ENCODE assay signal across 8 mouse cellular contexts in the genomic region with DNA sequence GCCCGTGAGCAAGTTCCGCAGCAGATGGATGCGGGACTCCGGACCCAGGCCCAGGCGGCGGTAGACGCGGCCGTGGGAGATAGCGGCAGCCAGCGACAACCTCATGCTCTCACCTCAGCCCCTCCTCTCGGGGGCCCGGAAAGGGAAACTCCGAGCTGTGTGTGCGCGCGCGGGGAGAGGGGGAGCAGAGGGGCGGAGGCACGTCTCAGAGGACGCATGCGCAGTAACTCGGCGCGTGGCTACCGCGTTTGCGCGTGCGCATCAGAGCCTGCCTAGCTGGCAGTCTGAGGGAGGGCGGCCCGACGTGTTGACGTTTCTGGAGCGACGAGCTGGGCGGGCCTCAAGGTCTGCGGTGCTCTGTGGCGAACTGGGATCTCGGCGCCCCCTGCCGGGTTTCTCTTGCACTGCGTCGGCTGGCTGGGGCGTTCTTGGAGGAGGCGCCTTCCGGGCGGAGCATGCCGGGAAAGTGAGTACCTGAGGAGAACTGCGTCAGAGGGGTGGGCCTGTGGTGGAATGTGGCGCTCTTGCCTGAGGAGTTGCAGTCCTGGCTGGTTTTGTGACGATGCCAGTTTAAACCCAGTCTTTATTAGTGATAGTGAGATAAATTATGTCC. TPM values are rescaled to one million over a fixed set of nuclear protein-coding genes. Genes with fewer than 3 reads are reported as not detected.
DNase-seq lines count a peak whose midpoint lies in the region; ATAC-seq and TF ChIP-seq lines count a peak whose summit lies in the region.

Gene Mrpl17, minus strand, starts transcription at position 223 of the 613 bp plus-strand sequence.

- TF ChIP-seq EP300 in ES-Bruce4 (IDR thresholded peaks at IDR 0.05; ENCODE audit: insufficient read depth, low read depth, low read length), result no peak
- TF ChIP-seq EP300 in liver, postnatal 0 days (IDR thresholded peaks at IDR 0.05; ENCODE audit: low read depth), result peak; percentile 53; the same call in 1 of the 2 replicates

- peak; percentile 60 for TF ChIP-seq POLR2A in ES-Bruce4 (IDR thresholded peaks at IDR 0.05; ENCODE audit: insufficient read depth, low read length)

- peak within 1 kb of the TSS; percentile 79 for H3K4me2 ChIP-seq in forebrain, embryonic 13.5 days
- peak within 1 kb of the TSS; percentile 92 for H3K4me2 ChIP-seq in liver, postnatal 0 days (ENCODE audit: low read depth, low read length)
- peak within 1 kb of the TSS; percentile 55 for H3K4me2 ChIP-seq in neural tube, embryonic 14.5 days (ENCODE audit: low read depth, low read length)

- no peaks in the 10 kb centered on the region for H3K4me1 ChIP-seq in ES-Bruce4 (ENCODE audit: control insufficient read depth, insufficient read depth, low read length)
- peaks cover 10% of the 10 kb centered on the region for H3K4me1 ChIP-seq in forebrain, embryonic 13.5 days
- H3K4me1 ChIP-seq in liver, postnatal 0 days (ENCODE audit: insufficient read depth), result peaks cover 20% of the 10 kb centered on the region
- H3K4me1 ChIP-seq in neural tube, embryonic 14.5 days (ENCODE audit: control insufficient read depth, insufficient read depth, low read length), result peaks cover 5% of the 10 kb centered on the region; the same call in 1 of the 2 replicates

- 0 out of 2 replicates have a peak within 1 kb of the TSS, but pooled peaks have one; percentile 8 for H3K27ac ChIP-seq in ES-Bruce4 (ENCODE audit: insufficient read depth, low read length)
- peak within 1 kb of the TSS; percentile 89 for H3K27ac ChIP-seq in forebrain, embryonic 13.5 days
- H3K27ac ChIP-seq in liver, postnatal 0 days (ENCODE audit: low read depth), result peak within 1 kb of the TSS; percentile 90
- H3K27ac ChIP-seq in neural tube, embryonic 14.5 days (ENCODE audit: low read depth, low read length), result peak within 1 kb of the TSS; percentile 91

- H3K36me3 ChIP-seq in ES-Bruce4 (ENCODE audit: control insufficient read depth, insufficient read depth, low read length, poor library complexity, severe bottlenecking), result peaks cover 15% of the 10 kb centered on the region
- peaks cover 27% of the 10 kb centered on the region for H3K36me3 ChIP-seq in forebrain, embryonic 13.5 days (ENCODE audit: poor library complexity, severe bottlenecking)
- peaks cover 8% of the 10 kb centered on the region for H3K36me3 ChIP-seq in liver, postnatal 0 days (replicated peaks; ENCODE audit: insufficient read depth, low read length)
- H3K36me3 ChIP-seq in neural tube, embryonic 14.5 days (ENCODE audit: control insufficient read depth, insufficient read depth, low read length), result no peaks in the 10 kb centered on the region; the same call in 1 of the 2 replicates

- WGBS in forebrain, embryonic 13.5 days, result under 1% methylated on average over 52 of the region's 52 CpGs
- WGBS in large intestine, adult 2 months, result under 1% methylated on average over 52 of the region's 52 CpGs
- WGBS in liver, postnatal 0 days (ENCODE audit: insufficient replicate concordance), result 0% methylated on average over 48 of the region's 52 CpGs
- under 1% methylated on average over 52 of the region's 52 CpGs for WGBS in neural tube, embryonic 14.5 days

- no peaks in the 10 kb centered on the region for H3K9me3 ChIP-seq in ES-Bruce4 (replicated peaks; ENCODE audit: control insufficient read depth, insufficient read depth, low read length, poor library complexity, severe bottlenecking)
- H3K9me3 ChIP-seq in forebrain, embryonic 13.5 days (replicated peaks), result 0 out of 2 replicates have a peak, but pooled peaks cover 4% of the 10 kb centered on the region
- no peaks in the 10 kb centered on the region for H3K9me3 ChIP-seq in liver, postnatal 0 days (ENCODE audit: low read length)
- no peaks in the 10 kb centered on the region for H3K9me3 ChIP-seq in neural tube, embryonic 14.5 days (ENCODE audit: control insufficient read depth, low read length)

- intact Hi-C loops in heart, postnatal 10 days (cut with DNase I), result loop anchor here (2.0 to 10.0 kb wide), 4 partner anchors 74 to 416 kb away; partner anchors contain the start of genes Arfip2, Gm45799, Ilk and Rrp8

- DNase-seq in heart, postnatal 10 days, result peak; percentile 100
- peak; percentile 97 for DNase-seq in large intestine, adult 2 months (ENCODE audit: low read depth, low spot score)
- DNase-seq in liver, postnatal 0 days, result peak; percentile 100
- DNase-seq in testis, postnatal 10 days (ENCODE audit: low spot score), result peak; percentile 99

- no peaks in the 10 kb centered on the region for H3K27me3 ChIP-seq in ES-Bruce4 (ENCODE audit: control insufficient read depth, insufficient read depth, low read length, poor library complexity, severe bottlenecking)
- no peaks in the 10 kb centered on the region; the same call in 1 of the 2 replicates for H3K27me3 ChIP-seq in forebrain, embryonic 13.5 days
- H3K27me3 ChIP-seq in liver, postnatal 0 days (ENCODE audit: insufficient read depth, low read length), result no peaks in the 10 kb centered on the region
- no peaks in the 10 kb centered on the region for H3K27me3 ChIP-seq in neural tube, embryonic 14.5 days (ENCODE audit: control insufficient read depth, insufficient read depth, low read length)

- peak; percentile 97 for ATAC-seq in cerebellum, adult (ENCODE audit: insufficient number of reproducible peaks, low FRiP score, low TSS enrichment)
- peak; percentile 98 for ATAC-seq in forebrain, embryonic 13.5 days
- peak; percentile 97 for ATAC-seq in liver, postnatal 0 days
- peak; percentile 97 for ATAC-seq in neural tube, embryonic 14.5 days (ENCODE audit: low read depth)

- peak within 1 kb of the TSS; percentile 88 for H3K9ac ChIP-seq in ES-Bruce4 (ENCODE audit: low read depth, poor library complexity, severe bottlenecking)
- peak within 1 kb of the TSS; percentile 93 for H3K9ac ChIP-seq in forebrain, embryonic 13.5 days
- H3K9ac ChIP-seq in liver, postnatal 0 days (replicated peaks), result peak within 1 kb of the TSS; percentile 86
- H3K9ac ChIP-seq in neural tube, embryonic 14.5 days (replicated peaks; ENCODE audit: low read depth, low read length), result peak within 1 kb of the TSS; percentile 76

- peak; percentile 60 for TF ChIP-seq CTCF in ES-Bruce4 (IDR thresholded peaks at IDR 0.05; ENCODE audit: low read depth, low read length)
- peak; percentile 99 for TF ChIP-seq CTCF in liver, postnatal 0 days (IDR thresholded peaks at IDR 0.05; ENCODE audit: low read depth)

- H3K4me3 ChIP-seq in ES-Bruce4 (ENCODE audit: low read depth, low read length), result peak within 1 kb of the TSS; percentile 96
- peak within 1 kb of the TSS; percentile 75 for H3K4me3 ChIP-seq in forebrain, embryonic 13.5 days
- H3K4me3 ChIP-seq in liver, postnatal 0 days (ENCODE audit: low read depth, low read length), result peak within 1 kb of the TSS; percentile 79
- H3K4me3 ChIP-seq in neural tube, embryonic 14.5 days (ENCODE audit: low read depth, low read length), result peak within 1 kb of the TSS; percentile 76

RNA-seq across cellular contexts. Expression of gene Mrpl17, which starts in this region (rescaled TPM):
- polyA plus RNA-seq in ES-Bruce4 (2011; ENCODE audit: insufficient read depth, insufficient read length, low read depth, missing spikeins), result 103 and 108 TPM in 2 replicates
- 244 and 255 TPM in 2 replicates for polyA plus RNA-seq in forebrain, embryonic 13.5 days (2015; fragmentation: Nextera tagmentation; extraction: Ambion mirVana)
- 100 to 1,000 TPM in 1 of 2 experiments, 10 to 100 TPM in 1; 100.0 to 110 TPM for total RNA-seq in heart, postnatal 10 days (2021)
- 164 and 166 TPM in 2 replicates for polyA plus RNA-seq in large intestine, adult 2 months (2012; rRNA removed)
- 405 and 416 TPM in 2 replicates for polyA plus RNA-seq in liver, postnatal 0 days (2015; fragmentation: Nextera tagmentation; extraction: Ambion mirVana)
- polyA plus RNA-seq in neural tube, embryonic 14.5 days (2014; fragmentation: Nextera tagmentation; extraction: Ambion mirVana), result 186 and 212 TPM in 2 replicates

Comparison
In these comparisons a context has a peak if more than half of its experiments do, and no peak if none do; other contexts are left out.
1. Peak in every context shown above with its lines: DNase-seq, ATAC-seq, H3K4me3 ChIP-seq and H3K27ac ChIP-seq.
2. H3K27ac ChIP-seq: peak in every context shown above with its lines; median percentile 91 in neural tube, embryonic 14.5 days; 90 in liver, postnatal 0 days; 89 in forebrain, embryonic 13.5 days; 8 in ES-Bruce4.